Mouse (Mus musculus) right cerebral cortex, postnatal 14 days (tissue): ENCODE results near the gene Arhgap8.
A peak's percentile ranks its signal among the peaks of the same experiment; 100 is the strongest.
"Not testable (repeated sequence)": the region's sequence is repeated elsewhere in the genome, so short reads cannot be mapped to it uniquely, and the experiment has no call there.

Experiments
- DNase-seq: peaks from one replicate; pipeline ENCODE4 v3.0.0; 2022

Gene Arhgap8

GRCm38 (mm10) chr15:84738246-84738645, 18.4 kb downstream of the Arhgap8 start:
- no peak for DNase-seq

GRCm38 (mm10) chr15:84741573-84741972, 21.7 kb downstream of the Arhgap8 start:
- no peak for DNase-seq

- DNase-seq = no peak
These were observed 23.5 kb downstream of the Arhgap8 start for GRCm38 (mm10) chr15:84743347-84743746.

DNA sequence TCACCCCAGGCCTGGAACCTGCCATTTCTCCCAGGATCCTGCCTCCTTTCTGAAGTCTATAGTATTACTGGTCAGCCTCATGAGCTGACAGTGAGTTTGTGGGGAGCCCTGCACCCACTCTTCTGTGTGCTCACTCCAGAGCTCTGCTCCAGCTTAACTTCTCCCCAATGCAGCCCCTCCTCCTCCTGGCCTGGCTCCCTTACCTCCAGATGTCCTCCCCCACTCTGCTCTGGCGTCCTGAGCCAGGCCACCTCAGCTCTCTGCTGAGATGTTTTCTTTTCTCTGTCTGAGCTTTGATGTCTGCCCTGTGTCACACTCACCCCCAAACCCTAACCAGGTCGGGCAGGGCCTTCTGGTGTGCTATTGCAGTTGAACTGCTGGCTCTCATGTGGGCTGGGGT, 24.5 kb downstream of the Arhgap8 start:
- no peak for DNase-seq

DNA sequence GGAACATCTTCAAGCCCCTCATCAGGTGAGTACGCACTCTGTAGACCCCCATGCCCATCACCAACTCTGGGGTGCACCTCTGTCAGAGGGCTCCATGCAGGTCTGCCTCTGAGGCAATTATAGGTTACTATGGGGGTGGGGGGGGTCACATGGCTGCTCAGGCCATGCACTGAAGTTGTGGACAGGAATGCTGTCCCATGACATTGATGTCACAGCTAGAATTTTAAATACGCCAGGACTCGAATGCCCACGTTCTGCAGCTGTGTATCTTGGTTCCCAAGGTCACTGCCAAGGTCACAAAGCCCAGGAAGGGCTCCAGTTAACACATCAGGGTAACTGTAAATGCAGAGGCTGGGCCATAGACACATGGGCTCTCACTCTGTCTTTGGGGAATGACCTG, 26.0 kb downstream of the Arhgap8 start:
- DNase-seq = no peak

DNA sequence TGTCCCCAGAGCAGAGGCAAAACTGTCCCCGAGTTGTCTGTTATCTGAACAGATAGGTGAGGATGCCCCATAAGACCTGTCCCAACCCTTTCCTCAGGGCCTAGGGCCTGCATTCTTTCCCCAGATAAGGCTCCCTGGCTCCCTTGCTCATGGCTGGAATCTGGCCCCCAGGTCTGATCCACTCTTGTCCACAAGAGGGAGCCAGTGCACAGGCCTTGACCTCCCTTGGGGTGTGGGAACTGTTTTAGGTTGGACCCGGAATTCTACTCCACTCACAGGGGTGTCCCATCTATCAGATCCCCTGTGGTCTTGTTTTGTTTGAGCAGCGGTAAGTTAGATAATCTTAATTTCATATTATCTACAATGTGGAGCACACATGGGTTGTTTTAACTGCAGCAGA, 35.1 kb downstream of the Arhgap8 start:
- peak; percentile 67 for DNase-seq

DNA sequence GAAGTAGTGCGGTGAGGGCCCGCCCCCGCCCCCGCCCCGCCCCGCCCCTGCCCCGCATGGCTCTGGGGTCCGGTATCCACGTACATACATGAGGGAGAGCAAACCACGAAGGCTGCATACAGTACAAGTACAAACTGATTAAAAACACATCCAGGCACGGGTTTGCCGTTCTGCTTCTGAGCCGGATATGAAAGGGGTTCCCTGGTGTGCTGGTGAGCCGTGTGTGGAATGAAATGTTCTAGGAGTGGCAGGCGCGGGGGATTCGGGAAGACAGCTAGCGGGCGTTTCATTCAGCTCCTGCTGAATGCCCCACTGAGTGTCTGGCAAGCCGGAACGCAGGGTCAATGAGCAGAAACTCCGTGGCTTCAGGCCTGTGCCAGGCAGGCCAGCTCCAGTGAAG, 36.6 kb downstream of the Arhgap8 start:
- no peak for DNase-seq

DNA sequence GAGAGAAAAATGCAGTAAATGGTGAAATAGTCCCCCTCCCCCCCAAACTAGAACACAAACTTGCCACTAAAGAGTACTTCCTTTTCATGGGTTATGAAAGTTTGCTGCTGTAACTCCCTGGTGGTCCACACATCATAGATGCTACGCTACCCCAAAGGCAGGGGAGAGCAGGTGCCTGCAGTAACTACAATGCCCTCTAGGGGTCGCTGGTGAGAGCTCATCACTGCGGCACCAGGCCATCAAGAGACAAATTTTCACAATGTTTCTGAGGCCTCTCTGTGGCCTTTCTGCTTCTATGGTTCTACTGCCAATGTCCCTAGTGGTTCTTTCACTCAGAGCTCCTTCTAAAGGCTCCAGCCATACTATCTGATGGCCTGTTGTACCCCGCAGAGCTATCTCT, 38.6 kb downstream of the Arhgap8 start:
- DNase-seq = peak; percentile 38

DNA sequence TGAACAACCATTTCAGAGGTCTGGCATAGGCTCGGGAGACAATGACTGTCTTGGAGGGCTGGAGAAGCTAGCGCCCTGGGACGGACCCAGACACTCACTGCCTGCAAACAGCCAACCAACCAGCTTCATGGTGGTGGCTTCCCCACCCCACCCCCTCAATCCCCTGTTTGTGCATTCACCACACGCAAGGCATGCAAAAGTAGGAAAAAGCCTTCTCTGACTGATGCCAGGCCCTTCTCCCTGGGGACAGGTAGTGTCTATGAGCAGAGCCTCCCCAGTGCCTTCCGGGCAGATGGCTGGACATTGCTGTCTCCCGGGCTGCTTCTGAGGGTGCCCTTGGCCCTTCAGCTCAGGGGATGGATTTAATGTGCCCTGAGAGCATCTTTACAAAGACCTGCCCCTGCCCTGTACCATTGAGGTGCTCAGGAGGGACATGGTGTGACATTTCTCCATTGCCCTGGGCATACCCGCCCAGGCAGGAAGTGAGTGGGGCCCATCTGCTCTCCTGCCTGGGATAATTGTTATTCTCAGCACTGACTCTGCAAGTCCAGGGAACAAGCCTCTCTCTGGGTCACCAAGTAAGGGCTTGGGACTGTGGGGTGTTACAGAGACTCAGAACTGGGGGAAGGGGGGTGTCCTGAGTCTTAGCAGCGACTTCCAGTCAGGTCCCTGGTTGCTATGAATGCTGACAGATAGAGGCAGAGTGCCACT, 43.0 kb downstream of the Arhgap8 start:
- DNase-seq = no peak

- no peak for DNase-seq
These were observed 43.6 kb downstream of the Arhgap8 start for GRCm38 (mm10) chr15:84763423-84763812.

- DNase-seq = no peak
These were observed 46.8 kb downstream of the Arhgap8 start for GRCm38 (mm10) chr15:84766621-84767020.

GRCm38 (mm10) chr15:84768531-84768930, 48.7 kb downstream of the Arhgap8 start:
- not testable (repeated sequence) for DNase-seq

GRCm38 (mm10) chr15:84769641-84770341, 49.9 kb downstream of the Arhgap8 start:
- no peak for DNase-seq

DNA sequence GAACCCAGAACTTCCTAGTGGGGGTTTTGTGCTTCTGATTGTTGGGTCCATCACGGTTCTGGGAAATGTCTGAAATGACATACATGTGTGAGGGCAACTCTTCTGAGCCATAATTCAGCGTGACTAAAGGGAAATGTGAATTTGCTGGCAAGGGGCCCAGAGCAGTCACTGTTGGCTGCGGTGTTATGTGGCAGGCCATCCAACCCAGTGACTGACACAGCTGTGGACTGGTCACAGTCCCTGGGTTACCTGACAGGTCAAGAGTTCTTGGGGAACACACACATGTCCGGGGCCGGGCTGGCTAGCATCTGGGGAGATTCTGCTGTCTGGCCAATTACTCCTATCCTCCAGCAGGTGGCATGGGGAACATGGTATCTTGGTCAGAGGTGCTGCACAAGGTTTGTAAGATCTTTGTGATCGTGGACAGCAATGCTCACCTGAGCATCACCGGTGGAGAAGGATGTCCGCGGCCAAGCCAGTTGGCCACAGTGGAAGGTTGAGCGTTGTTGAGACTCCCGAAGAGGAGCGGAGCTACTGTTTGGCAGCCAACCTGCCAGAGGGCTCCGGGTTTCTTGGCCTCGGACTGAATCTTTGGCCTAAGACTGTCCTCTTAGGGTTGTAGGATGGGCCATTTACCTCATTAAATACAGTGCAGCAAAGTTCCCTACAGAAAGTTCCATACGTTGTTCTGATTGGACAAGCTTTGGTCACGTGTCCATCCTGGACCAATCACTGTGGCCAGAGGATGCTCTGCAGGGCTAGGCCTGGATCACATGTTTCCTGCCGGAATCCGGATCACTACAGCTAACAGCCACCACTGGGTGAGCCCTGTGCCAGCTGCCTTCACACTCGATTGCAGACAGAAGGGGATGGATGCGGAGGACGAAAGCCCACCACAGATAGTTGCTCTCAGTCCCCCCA, 52.6 kb downstream of the Arhgap8 start:
- no peak for DNase-seq

DNA sequence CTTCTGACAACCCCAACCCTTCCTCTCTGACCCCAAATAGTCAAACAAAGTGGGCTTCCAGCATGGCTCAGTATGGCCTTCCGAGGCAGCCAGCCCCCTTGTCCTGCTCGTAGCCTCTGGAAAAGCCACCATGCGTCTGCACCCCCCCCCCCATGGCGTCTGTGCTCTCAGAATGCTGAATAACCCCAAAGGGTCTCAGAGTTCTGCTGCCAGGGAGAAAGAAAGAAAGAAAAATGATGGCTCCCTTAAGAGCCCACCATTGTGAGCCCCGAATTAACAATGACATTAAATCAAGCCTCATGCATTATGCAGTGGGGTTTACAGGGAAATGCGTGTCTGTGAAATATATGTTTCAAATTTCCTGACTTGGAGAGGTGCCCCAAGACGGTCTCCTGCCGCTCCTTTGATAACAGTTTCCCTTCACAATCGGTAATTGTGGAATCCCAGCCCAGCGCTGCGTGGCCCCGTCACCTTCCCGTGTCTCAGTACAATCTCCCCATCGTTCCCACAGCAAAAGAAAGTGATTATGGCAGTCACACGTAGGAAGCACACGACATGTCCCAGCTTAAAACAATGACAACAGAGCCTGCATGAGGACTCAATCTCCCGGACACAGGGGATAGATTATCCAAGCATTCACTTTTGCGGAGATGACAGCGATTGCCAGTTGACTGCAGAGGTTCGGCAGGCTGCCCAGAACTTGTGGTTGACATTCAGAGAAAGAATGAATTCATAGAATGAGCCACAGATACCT, 55.7 kb downstream of the Arhgap8 start:
- DNase-seq = peak; percentile 31

DNA sequence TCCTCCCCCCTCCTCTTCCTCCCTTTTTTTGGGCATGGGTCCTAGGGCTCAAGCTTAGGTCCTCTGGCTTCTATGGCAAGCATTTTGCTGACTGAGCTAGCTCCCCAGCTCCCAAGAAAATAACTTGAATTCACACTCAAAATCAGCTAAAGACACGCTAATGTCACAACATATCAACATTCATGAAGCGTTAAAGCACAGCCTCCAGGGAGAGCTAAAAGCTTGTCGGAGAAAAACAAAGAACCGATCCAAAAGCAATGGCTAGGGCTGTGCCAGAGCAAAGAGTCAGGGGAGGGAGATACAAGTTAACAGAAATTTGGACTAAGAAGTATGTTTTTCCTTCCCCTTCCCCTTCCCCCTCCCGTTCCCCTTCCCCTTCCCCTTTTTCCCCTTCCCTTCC, 58.7 kb downstream of the Arhgap8 start:
- DNase-seq = no peak

GRCm38 (mm10) chr15:84784812-84785211, 65.0 kb downstream of the Arhgap8 start:
- DNase-seq = no peak

DNA sequence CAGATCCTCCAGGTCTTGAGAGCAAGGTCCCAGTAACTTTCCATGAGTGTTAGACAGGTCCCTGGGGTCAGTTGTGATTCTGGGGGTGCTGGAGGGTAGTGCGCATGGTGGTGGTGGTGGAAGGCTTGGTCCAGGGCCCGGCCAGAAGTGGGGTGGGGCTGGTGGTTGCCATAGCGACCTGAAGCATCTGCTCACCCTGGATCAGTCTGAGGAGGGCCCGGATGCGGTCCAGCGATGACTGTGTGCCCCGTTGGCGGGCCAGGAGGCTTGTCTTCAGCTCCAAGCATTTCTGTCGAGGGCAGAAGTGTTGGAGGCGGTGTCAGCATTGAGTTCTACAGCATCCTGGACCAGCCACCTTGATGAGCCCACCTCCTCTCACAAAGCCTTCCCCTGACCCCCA, 67.3 kb downstream of the Arhgap8 start:
- no peak for DNase-seq

- DNase-seq = no peak
These were observed 73.8 kb downstream of the Arhgap8 start for GRCm38 (mm10) chr15:84793649-84794048.

- peak; percentile 56 for DNase-seq
These were observed 80.3 kb downstream of the Arhgap8 start for GRCm38 (mm10) chr15:84800132-84800531.

GRCm38 (mm10) chr15:84803685-84804084, 83.8 kb downstream of the Arhgap8 start:
- DNase-seq = peak; percentile 70

- no peak for DNase-seq
These were observed 89.6 kb downstream of the Arhgap8 start for GRCm38 (mm10) chr15:84809275-84809952.
